Mouse (Mus musculus): ENCODE measurements around the gene Abhd5. TPM values are rescaled to one million over a fixed set of nuclear protein-coding genes. Genes with fewer than 3 reads are reported as not detected.

Gene Abhd5
- polyA plus RNA-seq, 1 experiment from 2014 or later = 25.6 TPM

DNA sequence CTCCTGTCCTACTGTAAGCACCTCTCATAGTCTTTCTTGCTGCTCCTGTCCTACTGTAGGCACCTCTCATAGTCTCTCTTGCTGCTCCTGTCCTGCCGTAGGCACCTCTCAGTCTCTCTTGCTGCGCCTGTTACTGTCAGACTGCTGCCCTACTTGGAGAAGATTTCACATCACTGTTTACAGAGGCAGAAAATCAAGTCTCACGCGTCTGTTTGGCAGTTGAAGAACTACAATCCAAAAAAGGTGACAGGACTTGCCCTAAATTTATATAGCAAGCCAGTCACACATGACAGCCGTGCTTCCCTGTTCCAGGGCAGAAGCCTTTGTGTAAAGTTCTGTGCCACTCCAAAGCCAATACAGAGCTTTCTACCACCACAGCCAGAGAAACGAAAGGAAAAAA, 37.0 kb upstream of the Abhd5 start:
- ATAC-seq (ENCODE audit: insufficient read depth) (no peak), DNase-seq (no peak)
- whole genome bisulfite sequencing = 70% methylated on average over 6 of the region's 6 CpGs
- Histone ChIP-seq H3K9me3 (ENCODE audit: low read depth, low read length) (no peaks in the 10 kb centered on the region), H3K4me2 (no peak overlapping the region), H3K4me3 (ENCODE audit: low read depth, low read length) (no peak overlapping the region), H3K36me3 (ENCODE audit: insufficient read depth) (no peaks in the 10 kb centered on the region), H3K27me3 (ENCODE audit: insufficient read depth, low read length) (no peaks in the 10 kb centered on the region), H3K27ac (ENCODE audit: low read depth) (no peak overlapping the region), H3K9ac (no peak overlapping the region), H3K4me1 (ENCODE audit: insufficient read depth) (0 out of 2 replicates have a peak, but pooled peaks cover 10% of the 10 kb centered on the region)
- no peak for TF ChIP-seq CTCF (IDR thresholded peaks at IDR 0.05; ENCODE audit: low read depth)

GRCm38 (mm10) chr9:122314942-122315341, 36.5 kb upstream of the Abhd5 start:
- H3K27ac ChIP-seq (ENCODE audit: low read depth) = no peak overlapping the region
- H3K4me3 ChIP-seq (ENCODE audit: low read depth, low read length) = no peak overlapping the region
- no peaks in the 10 kb centered on the region for H3K9me3 ChIP-seq (ENCODE audit: low read depth, low read length)
- ATAC-seq (ENCODE audit: insufficient read depth) (no peak), DNase-seq (no peak)
- H3K36me3 ChIP-seq (ENCODE audit: insufficient read depth) = no peaks in the 10 kb centered on the region
- no peak for TF ChIP-seq CTCF (IDR thresholded peaks at IDR 0.05; ENCODE audit: low read depth)
- 56% methylated on average over 4 of the region's 4 CpGs for WGBS
- H3K9ac ChIP-seq = no peak overlapping the region
- H3K27me3 ChIP-seq (ENCODE audit: insufficient read depth, low read length) = no peaks in the 10 kb centered on the region
- no peak overlapping the region for H3K4me2 ChIP-seq
- 0 out of 2 replicates have a peak, but pooled peaks cover 7% of the 10 kb centered on the region for H3K4me1 ChIP-seq (ENCODE audit: insufficient read depth)

GRCm38 (mm10) chr9:122315501-122315900, 35.9 kb upstream of the Abhd5 start:
- Histone ChIP-seq H3K4me2 (no peak overlapping the region), H3K4me1 (ENCODE audit: insufficient read depth) (0 out of 2 replicates have a peak, but pooled peaks cover 4% of the 10 kb centered on the region), H3K27me3 (ENCODE audit: insufficient read depth, low read length) (no peaks in the 10 kb centered on the region), H3K36me3 (ENCODE audit: insufficient read depth) (no peaks in the 10 kb centered on the region), H3K4me3 (ENCODE audit: low read depth, low read length) (no peak overlapping the region), H3K27ac (ENCODE audit: low read depth) (no peak overlapping the region), H3K9me3 (ENCODE audit: low read depth, low read length) (no peaks in the 10 kb centered on the region), H3K9ac (no peak overlapping the region)
- DNase-seq (no peak), ATAC-seq (ENCODE audit: insufficient read depth) (no peak)
- TF ChIP-seq CTCF (IDR thresholded peaks at IDR 0.05; ENCODE audit: low read depth) = no peak
- WGBS = 66% methylated on average over 11 of the region's 11 CpGs

DNA sequence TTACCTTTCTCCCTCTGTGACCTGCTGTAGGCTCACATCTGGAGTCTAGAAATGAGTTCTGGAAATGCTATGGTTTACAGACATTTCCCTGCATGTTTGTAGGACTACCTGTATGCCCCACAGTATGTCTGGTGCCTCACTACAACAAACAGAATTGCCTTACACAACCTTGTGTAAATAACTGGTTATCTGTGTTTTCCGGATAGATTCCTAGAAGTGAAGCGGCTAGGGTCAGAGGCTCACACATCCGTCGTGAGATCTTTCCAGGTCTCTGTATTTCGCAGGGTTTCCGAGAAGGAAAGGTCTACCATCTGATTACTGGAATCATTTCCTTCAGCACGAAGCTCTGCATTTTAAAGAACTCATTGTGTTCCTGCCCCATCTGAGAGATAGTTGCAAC, 34.8 kb upstream of the Abhd5 start:
- no peak overlapping the region for H3K27ac ChIP-seq (ENCODE audit: low read depth)
- TF ChIP-seq CTCF (IDR thresholded peaks at IDR 0.05; ENCODE audit: low read depth) = no peak
- no peak overlapping the region for H3K9ac ChIP-seq
- no peak overlapping the region for H3K4me3 ChIP-seq (ENCODE audit: low read depth, low read length)
- H3K9me3 ChIP-seq (ENCODE audit: low read depth, low read length) = no peaks in the 10 kb centered on the region
- WGBS = 71% methylated on average over 7 of the region's 7 CpGs
- DNase-seq (no peak), ATAC-seq (ENCODE audit: insufficient read depth) (no peak)
- no peak overlapping the region for H3K4me2 ChIP-seq
- no peaks in the 10 kb centered on the region for H3K4me1 ChIP-seq (ENCODE audit: insufficient read depth)
- H3K27me3 ChIP-seq (ENCODE audit: insufficient read depth, low read length) = no peaks in the 10 kb centered on the region
- no peaks in the 10 kb centered on the region for H3K36me3 ChIP-seq (ENCODE audit: insufficient read depth)

GRCm38 (mm10) chr9:122320626-122321025, 30.8 kb upstream of the Abhd5 start:
- no peak overlapping the region for H3K27ac ChIP-seq (ENCODE audit: low read depth)
- H3K4me2 ChIP-seq = no peak overlapping the region
- DNase-seq = no peak
- no peaks in the 10 kb centered on the region for H3K36me3 ChIP-seq (ENCODE audit: insufficient read depth)
- H3K27me3 ChIP-seq (ENCODE audit: insufficient read depth, low read length) = no peaks in the 10 kb centered on the region
- no peak for ATAC-seq (ENCODE audit: insufficient read depth)
- no peak overlapping the region for H3K9ac ChIP-seq
- no peak overlapping the region for H3K4me3 ChIP-seq (ENCODE audit: low read depth, low read length)
- H3K4me1 ChIP-seq (ENCODE audit: insufficient read depth) = no peaks in the 10 kb centered on the region
- WGBS = 83% methylated on average over 4 of the region's 4 CpGs
- TF ChIP-seq CTCF (IDR thresholded peaks at IDR 0.05; ENCODE audit: low read depth) = no peak
- H3K9me3 ChIP-seq (ENCODE audit: low read depth, low read length) = no peaks in the 10 kb centered on the region

DNA sequence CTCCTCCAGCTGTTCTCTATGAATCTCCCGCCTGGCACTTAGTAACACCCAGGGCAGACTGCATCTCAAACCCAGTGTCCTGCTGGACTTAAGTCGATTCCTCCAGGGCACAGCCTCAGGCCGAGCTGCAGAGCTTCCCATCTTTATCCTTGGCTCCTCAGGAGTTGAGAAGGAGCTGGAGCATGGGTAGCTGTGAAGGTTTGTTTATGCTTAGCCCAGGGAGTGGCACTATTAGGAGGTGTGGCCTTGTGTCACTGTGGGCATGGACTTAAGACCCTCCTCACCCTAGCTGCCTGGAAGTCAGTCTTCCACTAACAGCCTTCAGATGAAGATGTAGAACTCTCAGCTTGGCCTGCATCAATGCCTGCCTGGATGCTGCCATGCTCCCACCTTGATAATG, 29.1 kb upstream of the Abhd5 start:
- Histone ChIP-seq H3K36me3 (ENCODE audit: insufficient read depth) (no peaks in the 10 kb centered on the region), H3K4me1 (ENCODE audit: insufficient read depth) (no peaks in the 10 kb centered on the region), H3K27ac (ENCODE audit: low read depth) (no peak overlapping the region), H3K4me3 (ENCODE audit: low read depth, low read length) (no peak overlapping the region), H3K27me3 (ENCODE audit: insufficient read depth, low read length) (no peaks in the 10 kb centered on the region), H3K4me2 (no peak overlapping the region), H3K9me3 (ENCODE audit: low read depth, low read length) (no peaks in the 10 kb centered on the region), H3K9ac (no peak overlapping the region)
- ATAC-seq (ENCODE audit: insufficient read depth) (no peak), DNase-seq (no peak)
- WGBS = 50% methylated on average over 3 of the region's 3 CpGs
- TF ChIP-seq CTCF (IDR thresholded peaks at IDR 0.05; ENCODE audit: low read depth) = no peak

DNA sequence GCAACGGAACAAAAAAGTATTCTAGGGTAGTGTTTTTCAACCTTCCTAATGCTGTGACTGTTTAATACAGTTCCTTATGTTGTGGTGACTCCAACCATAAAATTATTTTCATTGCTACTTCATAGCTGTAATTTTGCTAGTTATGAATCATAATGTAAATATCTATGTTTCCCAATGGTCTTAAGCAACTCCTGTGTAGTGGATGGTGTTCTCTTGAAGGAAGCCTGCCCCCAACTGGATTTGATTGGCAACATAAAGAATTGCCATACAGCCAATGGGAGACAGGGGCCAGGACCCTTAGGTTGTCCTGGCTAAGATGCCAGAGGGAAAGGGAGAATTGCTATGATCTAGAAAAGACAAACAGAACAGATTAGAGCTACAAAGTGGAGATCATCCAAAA, 25.4 kb upstream of the Abhd5 start:
- Histone ChIP-seq H3K4me2 (no peak overlapping the region), H3K27ac (ENCODE audit: low read depth) (no peak overlapping the region), H3K4me1 (ENCODE audit: insufficient read depth) (no peaks in the 10 kb centered on the region), H3K9ac (no peak overlapping the region), H3K27me3 (ENCODE audit: insufficient read depth, low read length) (no peaks in the 10 kb centered on the region), H3K9me3 (ENCODE audit: low read depth, low read length) (no peaks in the 10 kb centered on the region), H3K4me3 (ENCODE audit: low read depth, low read length) (no peak overlapping the region), H3K36me3 (ENCODE audit: insufficient read depth) (no peaks in the 10 kb centered on the region)
- DNase-seq (no peak), ATAC-seq (ENCODE audit: insufficient read depth) (no peak)
- TF ChIP-seq CTCF (IDR thresholded peaks at IDR 0.05; ENCODE audit: low read depth) = no peak
- WGBS = 78% methylated on average over 1 of the region's 1 CpGs

- no peak for ATAC-seq (ENCODE audit: insufficient read depth)
- no peak overlapping the region for H3K27ac ChIP-seq (ENCODE audit: low read depth)
These were observed 23.2 kb upstream of the Abhd5 start for GRCm38 (mm10) chr9:122328199-122328598.

More at GRCm38 (mm10) chr9:122328199-122328598, 23.2 kb upstream of the Abhd5 start:
- Histone ChIP-seq H3K9ac (no peak overlapping the region), H3K9me3 (ENCODE audit: low read depth, low read length) (no peaks in the 10 kb centered on the region), H3K4me1 (ENCODE audit: insufficient read depth) (no peaks in the 10 kb centered on the region), H3K27me3 (ENCODE audit: insufficient read depth, low read length) (no peaks in the 10 kb centered on the region), H3K4me2 (no peak overlapping the region), H3K36me3 (ENCODE audit: insufficient read depth) (no peaks in the 10 kb centered on the region), H3K4me3 (ENCODE audit: low read depth, low read length) (no peak overlapping the region)
- TF ChIP-seq CTCF (IDR thresholded peaks at IDR 0.05; ENCODE audit: low read depth) = no peak
- 49% methylated on average over 3 of the region's 3 CpGs for WGBS
- DNase-seq = no peak
